Mouse (Mus musculus) cerebellum, adult 2 months (tissue): ENCODE measurements around the gene Tspan18. TPM values are rescaled to one million over a fixed set of nuclear protein-coding genes. Genes with fewer than 3 reads are reported as not detected.
A peak's percentile ranks its signal among the peaks of the same experiment; 100 is the strongest.

Experiments used
- DNase-seq, 2 experiments: peaks; one replicate each; pipeline ENCODE4 v3.0.0; 2021
- H3K27ac ChIP-seq: fragments of 200-500 bp; 2 replicates; pipeline ENCODE4 v1.5.1; 2012; ENCODE audit warnings: low read length, control low read depth, inconsistent platforms; ENCODE audit not compliant: insufficient read depth
- H3K27me3 ChIP-seq: fragments of 200-500 bp; 2 replicates; pipeline ENCODE4 v1.6.1; 2012; ENCODE audit warnings: inconsistent platforms, mild to moderate bottlenecking, low read length, moderate library complexity; ENCODE audit not compliant: control insufficient read depth, insufficient read depth
- H3K4me1 ChIP-seq: fragments of 200-500 bp; 2 replicates; pipeline ENCODE4 v1.6.1; 2011; ENCODE audit warnings: low read length; ENCODE audit not compliant: control insufficient read depth, insufficient read depth
- H3K4me3 ChIP-seq: fragments of 200-500 bp; replicated peaks from 2 replicates; pipeline ENCODE3; 2011; ENCODE audit warnings: mild to moderate bottlenecking, low read depth, low read length, control low read depth; ENCODE audit not compliant: insufficient read depth
- CTCF ChIP-seq: fragments of 200-500 bp; IDR thresholded peaks from 2 replicates; pipeline ENCODE4 v1.5.1; 2011; ENCODE audit warnings: low read depth, mild to moderate bottlenecking, control low read depth, low read length, moderate library complexity, borderline replicate concordance; ENCODE audit not compliant: insufficient read depth
- POLR2A ChIP-seq: fragments of 200-500 bp; IDR thresholded peaks from 2 replicates; pipeline ENCODE4 v1.6.1; 2011; ENCODE audit warnings: low read length, control low read depth, borderline replicate concordance; ENCODE audit not compliant: insufficient read depth
- WGBS: fragments of 180-500 bp; shearing (Covaris S2); methylation state at CpG from one replicate; pipeline ENCODE4 v1.1.7; 2018; 5-methylcytosine and 5-hydroxymethylcytosine counted together
- polyA plus RNA-seq: library from polyadenylated mRNA; depleted of rRNA; stranded (reverse); fragments of >200 nt; gene quantifications from 2 replicates; pipeline ENCODE4 v1.2.3, GENCODE M21; 2012; rRNA removed

The Tspan18 gene
- polyA plus RNA-seq, 1 experiment, result 11.3 TPM

GRCm38 (mm10) chr2:93162791-93163190, 171.5 kb downstream of the Tspan18 start:
- H3K4me1 ChIP-seq, result peaks cover 6% of the 10 kb centered on the region
- H3K27ac ChIP-seq, result no peak overlapping the region
- H3K27me3 ChIP-seq, result no peaks in the 10 kb centered on the region
- WGBS, result 80% methylated on average over 4 of the region's 4 CpGs
- H3K4me3 ChIP-seq, result no peak overlapping the region
- TF ChIP-seq POLR2A, result no peak
- TF ChIP-seq CTCF, result no peak
- no peak for DNase-seq

DNA sequence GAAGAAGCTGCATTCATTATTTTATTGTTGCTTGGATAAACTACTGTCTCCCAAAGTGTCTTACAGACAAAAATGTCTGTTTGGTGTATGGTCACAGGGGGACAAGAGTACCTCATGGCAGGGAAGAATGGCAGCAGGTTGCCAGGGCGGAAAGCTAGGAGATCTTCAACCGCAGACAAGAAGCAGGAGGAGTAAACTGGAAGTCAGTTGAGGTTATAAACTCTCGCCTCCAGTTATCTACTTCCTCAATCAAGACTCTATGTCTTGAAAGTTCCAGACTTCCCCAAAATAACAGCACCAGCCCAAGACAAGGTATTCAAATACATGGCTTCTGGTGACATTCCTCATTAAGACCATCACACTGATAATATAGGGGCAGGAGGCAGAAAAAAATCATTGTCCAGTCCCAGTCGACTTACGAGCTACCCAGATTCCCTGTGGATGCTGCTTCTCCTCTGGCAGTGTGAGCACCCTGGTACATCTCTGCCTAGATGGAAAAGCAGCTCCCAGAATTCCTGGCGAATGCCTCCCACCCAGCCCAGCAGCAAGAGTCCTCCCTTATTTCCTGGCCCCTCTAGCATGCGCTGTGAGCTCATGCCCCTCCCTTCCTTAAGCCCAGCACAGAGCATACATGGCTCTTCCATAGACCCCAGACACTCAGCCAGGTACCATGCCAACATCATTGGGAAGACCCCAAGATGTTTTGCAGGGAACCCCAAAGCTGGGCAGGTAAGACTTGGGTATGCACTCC, 172.2 kb downstream of the Tspan18 start:
- Histone ChIP-seq H3K4me1 (peaks cover 6% of the 10 kb centered on the region), H3K27ac (no peak overlapping the region), H3K4me3 (no peak overlapping the region), H3K27me3 (no peaks in the 10 kb centered on the region)
- 95% methylated on average over 7 of the region's 7 CpGs for WGBS
- TF ChIP-seq POLR2A (no peak), CTCF (no peak)
- no peak for DNase-seq

DNA sequence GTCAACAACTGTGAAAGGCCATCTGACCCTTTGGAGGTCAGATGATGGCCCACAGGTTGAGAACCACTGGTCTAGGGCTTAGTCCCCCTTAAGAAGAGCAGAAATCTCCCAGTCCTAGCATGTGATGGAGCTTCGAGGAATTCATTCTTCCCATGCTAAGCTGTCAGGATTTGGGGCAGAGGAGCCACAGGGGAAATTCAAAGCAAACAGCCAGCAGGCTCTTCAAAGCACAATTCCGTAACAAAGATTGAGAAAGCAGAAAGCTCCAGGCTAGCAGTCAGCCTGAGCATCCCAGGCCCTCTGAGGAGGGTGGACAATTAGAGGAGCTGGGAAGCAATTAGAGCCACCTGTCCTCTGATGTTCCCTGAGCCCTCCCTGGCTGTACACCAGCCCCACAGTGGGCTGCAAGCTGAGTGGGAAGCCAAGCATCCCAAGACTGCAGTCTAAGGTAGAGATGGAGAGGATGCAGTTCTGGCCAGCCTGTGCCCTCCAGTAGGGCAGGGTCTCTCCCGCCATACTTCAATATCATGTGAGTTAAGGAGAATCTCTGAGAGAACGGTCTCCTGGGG, 173.8 kb downstream of the Tspan18 start:
- Histone ChIP-seq H3K4me1 (peaks cover 6% of the 10 kb centered on the region), H3K27ac (no peak overlapping the region), H3K27me3 (no peaks in the 10 kb centered on the region), H3K4me3 (no peak overlapping the region)
- 74% methylated on average over 4 of the region's 4 CpGs for WGBS
- TF ChIP-seq POLR2A, result no peak
- no peak for TF ChIP-seq CTCF
- DNase-seq, result no peak

GRCm38 (mm10) chr2:93154486-93155032, 179.7 kb downstream of the Tspan18 start:
- whole genome bisulfite sequencing, result 92% methylated on average over 1 of the region's 1 CpGs
- peaks cover 47% of the 10 kb centered on the region for H3K4me1 ChIP-seq
- H3K4me3 ChIP-seq, result no peak overlapping the region
- no peak for TF ChIP-seq CTCF
- no peak for TF ChIP-seq POLR2A
- H3K27me3 ChIP-seq, result no peaks in the 10 kb centered on the region
- DNase-seq, result no peak
- no peak overlapping the region for H3K27ac ChIP-seq

- peak in 1 of 2 experiments; percentile 43 for DNase-seq
- H3K27ac ChIP-seq, result peak overlapping the region; percentile 52
- 70% methylated on average over 1 of the region's 1 CpGs for WGBS
- TF ChIP-seq POLR2A (no peak), CTCF (no peak)
- peaks cover 47% of the 10 kb centered on the region for H3K4me1 ChIP-seq
- no peaks in the 10 kb centered on the region for H3K27me3 ChIP-seq
- H3K4me3 ChIP-seq, result no peak overlapping the region
These were observed 180.5 kb downstream of the Tspan18 start for GRCm38 (mm10) chr2:93153833-93154232.

DNA sequence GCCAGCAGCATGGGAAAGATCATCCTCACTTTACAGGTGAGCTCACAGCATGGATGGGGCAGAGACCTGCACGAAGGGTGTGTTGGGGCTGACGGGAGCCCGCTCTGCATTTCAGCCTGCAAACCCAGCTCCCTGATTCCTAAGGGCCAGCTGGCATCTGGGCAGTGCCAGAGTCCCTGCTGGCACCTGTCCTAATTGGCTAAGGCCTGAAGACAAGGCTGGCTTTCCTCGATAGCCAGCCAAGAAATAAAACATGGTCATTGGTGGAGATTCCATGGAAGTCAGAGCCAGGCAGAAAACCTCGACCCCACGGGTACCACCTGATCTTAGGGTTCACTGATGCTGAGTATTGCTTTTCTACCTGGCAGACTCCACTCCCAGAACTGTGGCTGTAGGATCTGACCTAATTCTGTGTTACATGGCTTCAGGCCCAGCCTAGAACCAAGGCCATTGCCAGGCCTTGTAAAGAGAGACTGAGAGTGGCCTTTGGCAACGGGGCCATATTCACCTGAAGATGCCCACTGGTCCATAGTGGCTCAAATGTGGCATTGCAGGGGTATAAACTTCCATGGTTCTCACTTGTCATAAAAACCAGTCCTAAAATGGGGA, 181.3 kb downstream of the Tspan18 start:
- Histone ChIP-seq H3K27ac (peak overlapping the region; percentile 86), H3K4me3 (no peak overlapping the region), H3K4me1 (peaks cover 47% of the 10 kb centered on the region), H3K27me3 (no peaks in the 10 kb centered on the region)
- WGBS, result 2% methylated on average over 7 of the region's 7 CpGs
- TF ChIP-seq POLR2A (peak; percentile 23; the same call in 1 of the 2 replicates), CTCF (no peak)
- DNase-seq, result peak; percentile 92 to 96

DNA sequence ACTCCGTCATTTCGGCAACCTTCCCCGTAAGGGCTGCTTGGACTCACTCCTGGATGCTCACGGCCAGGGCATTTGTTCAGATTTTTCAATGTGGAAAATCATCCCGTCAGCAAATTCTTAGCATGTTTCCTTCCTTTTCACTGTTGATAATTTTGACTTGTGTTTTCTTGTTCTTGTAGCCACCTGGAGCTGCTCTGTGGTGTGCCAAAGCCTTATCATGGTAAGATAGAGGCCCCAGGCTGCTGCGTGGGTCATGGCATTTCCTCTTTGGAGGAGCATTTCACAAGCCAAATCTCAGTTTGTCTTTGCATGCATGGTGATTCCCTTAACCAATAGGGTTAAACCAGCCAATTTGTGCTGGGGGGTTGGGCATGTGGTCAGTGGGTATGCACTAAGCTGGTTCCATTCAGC, 182.1 kb downstream of the Tspan18 start:
- Histone ChIP-seq H3K4me3 (no peak overlapping the region), H3K4me1 (peaks cover 47% of the 10 kb centered on the region), H3K27me3 (no peaks in the 10 kb centered on the region), H3K27ac (peak overlapping the region; percentile 86; the same call in 1 of the 2 replicates)
- WGBS, result 17% methylated on average over 6 of the region's 6 CpGs
- peak; percentile 62 to 65 for DNase-seq
- TF ChIP-seq CTCF, result no peak
- no peak for TF ChIP-seq POLR2A

Other genes starting within 250 kb of the Tspan18 start
- gene Trp53i11, start 147.0 kb downstream of the Tspan18 start, polyA plus RNA-seq, result 54.5 and 59.6 TPM in 2 replicates
- 41.0 and 47.4 TPM in 2 replicates for gene Cd82, start 128.6 kb upstream of the Tspan18 start, polyA plus RNA-seq
- not detected in 2 replicates for gene Gm10803, start 226.1 kb upstream of the Tspan18 start, polyA plus RNA-seq